Mouse (Mus musculus) heart, embryonic 14.5 days (tissue): ENCODE measurements around the gene Olfr318. TPM values are rescaled to one million over a fixed set of nuclear protein-coding genes. Genes with fewer than 3 reads are reported as not detected.
"Not testable (repeated sequence)": the region's sequence is repeated elsewhere in the genome, so short reads cannot be mapped to it uniquely, and the experiment has no call there.

Experiments used
- ATAC-seq: fragments of 200-750 bp; cut with Nextera tagmentation; 2 replicates; pipeline ENCODE4 v1.8.0; 2017; ENCODE audit warnings: low read depth, moderate TSS enrichment; ENCODE audit not compliant: insufficient number of reproducible peaks, insufficient read depth, low FRiP score
- H3K27ac ChIP-seq, 2 experiments: fragments of 200-500 bp in 1 of 2; fragments of 300-500 bp in 1 of 2; sonication (generic) in 1 of 2; replicated peaks in 1 of 2; 2 replicates each; pipeline ENCODE4 v1.5.1; 2012 to 2014; ENCODE audit warnings: low read depth in 2 of 2, low read length in 2 of 2, control low read depth in 1 of 2, mild to moderate bottlenecking in 1 of 2, mixed read lengths in 1 of 2; ENCODE audit not compliant: control insufficient read depth in 1 of 2, insufficient read depth in 1 of 2
- H3K27me3 ChIP-seq: fragments of 300-500 bp; sonication (generic); 2 replicates; pipeline ENCODE4 v1.6.1; 2014; ENCODE audit warnings: mild to moderate bottlenecking, low read length, control low read depth; ENCODE audit not compliant: control insufficient read depth, insufficient read depth
- H3K36me3 ChIP-seq: fragments of 300-500 bp; sonication (generic); 2 replicates; pipeline ENCODE4 v1.6.1; 2014; ENCODE audit warnings: mild to moderate bottlenecking, control low read depth, low read length, mixed read lengths; ENCODE audit not compliant: control insufficient read depth, insufficient read depth
- H3K4me1 ChIP-seq, 2 experiments: fragments of 200-500 bp in 1 of 2; fragments of 300-500 bp in 1 of 2; sonication (generic) in 1 of 2; 2 replicates each; pipeline ENCODE4 v1.6.1; 2012 to 2014; ENCODE audit warnings: low read length in 2 of 2, control low read depth in 1 of 2, mixed read lengths in 1 of 2; ENCODE audit not compliant: control insufficient read depth in 2 of 2, insufficient read depth in 2 of 2
- H3K4me2 ChIP-seq: fragments of 300-500 bp; sonication (generic); 2 replicates; pipeline ENCODE4 v1.6.1; 2014; ENCODE audit warnings: mild to moderate bottlenecking, low read length
- H3K4me3 ChIP-seq, 2 experiments: fragments of 200-500 bp in 1 of 2; fragments of 300-500 bp in 1 of 2; sonication (generic) in 1 of 2; 2 replicates each; pipeline ENCODE4 v1.5.1; 2012 to 2014; ENCODE audit warnings: low read length in 2 of 2, mild to moderate bottlenecking in 2 of 2, control low read depth in 1 of 2, low read depth in 1 of 2, moderate library complexity in 1 of 2; ENCODE audit not compliant: control insufficient read depth in 1 of 2, insufficient read depth in 1 of 2
- H3K9ac ChIP-seq: fragments of 300-500 bp; sonication (generic); 2 replicates; pipeline ENCODE4 v1.6.1; 2014; ENCODE audit warnings: mild to moderate bottlenecking, low read length
- H3K9me3 ChIP-seq: fragments of 300-500 bp; sonication (generic); 2 replicates; pipeline ENCODE4 v1.6.1; 2016; ENCODE audit warnings: low read length, control low read depth; ENCODE audit not compliant: control insufficient read depth
- WGBS: fragments of 180-500 bp; shearing (Covaris S2); extraction: QIAGEN DNeasy Blood & Tissue Kit; methylation state at CpG from one replicate; pipeline ENCODE4 v1.1.7; 2014; 5-methylcytosine and 5-hydroxymethylcytosine counted together
- polyA plus RNA-seq: library from polyadenylated mRNA; unstranded; fragments of >200 nt; fragmentation: Nextera tagmentation; extraction: Ambion mirVana; gene quantifications from 2 replicates; pipeline ENCODE4 v1.2.1, GENCODE M21; 2014

The Olfr318 gene
- polyA plus RNA-seq = not detected in 2 replicates

DNA sequence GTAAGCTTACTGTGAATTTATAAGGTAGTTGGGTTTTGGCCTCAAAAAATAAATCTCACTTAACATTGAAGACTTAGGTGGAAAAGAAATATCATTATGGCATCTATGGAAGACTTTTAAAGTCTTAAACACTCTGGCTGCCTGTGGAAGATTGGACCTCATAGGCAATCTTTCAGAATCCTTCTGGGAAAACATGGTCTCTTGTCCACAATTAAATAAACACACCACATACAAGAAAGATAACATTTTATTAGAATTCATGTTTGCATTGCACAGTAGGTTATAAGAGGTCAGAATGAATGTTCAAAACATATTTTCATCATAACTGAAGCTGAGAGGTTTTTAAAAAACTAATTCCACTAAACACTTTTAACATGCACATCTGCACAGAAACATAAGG, at the start of gene Olfr318:
Gene Olfr318, minus strand, starts transcription at position 101 of the 400 bp plus-strand sequence.
- Histone ChIP-seq H3K9ac (no peak within 1 kb of the TSS), H3K9me3 (no peaks in the 10 kb centered on the region), H3K27ac (no peak within 1 kb of the TSS), H3K4me3 (no peak within 1 kb of the TSS), H3K4me2 (no peak within 1 kb of the TSS), H3K36me3 (no peaks in the 10 kb centered on the region), H3K4me1 (no peaks in the 10 kb centered on the region), H3K27me3 (no peaks in the 10 kb centered on the region)
- ATAC-seq = no peak

DNA sequence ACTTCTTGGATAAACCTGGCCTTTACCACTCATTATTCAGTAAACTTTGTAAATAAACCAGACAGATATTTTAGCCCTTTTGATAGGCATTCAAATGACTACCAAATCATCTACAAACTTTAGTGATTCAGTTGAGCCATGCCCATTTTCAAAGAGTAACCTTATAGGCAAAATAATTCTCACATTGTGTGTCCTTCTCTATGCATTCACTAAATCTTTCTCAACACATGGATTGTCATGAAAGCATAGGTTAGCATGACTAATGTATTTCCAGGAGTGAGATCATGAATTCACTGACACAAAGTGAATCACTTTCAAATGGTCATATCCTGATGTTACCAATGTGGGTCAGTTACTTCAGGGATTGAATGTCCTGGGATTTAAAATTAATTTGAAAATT, 49.1 kb upstream of the Olfr318 start, which contains the start of gene Olfr315:
Gene Olfr315, plus strand, starts transcription at position 301 of the 400 bp plus-strand sequence.
- no peak for ATAC-seq
- Histone ChIP-seq H3K4me3 (no peak within 1 kb of the TSS), H3K9me3 (no peaks in the 10 kb centered on the region), H3K4me2 (no peak within 1 kb of the TSS), H3K27ac (no peak within 1 kb of the TSS), H3K27me3 (no peaks in the 10 kb centered on the region), H3K9ac (no peak within 1 kb of the TSS), H3K4me1 (no peaks in the 10 kb centered on the region), H3K36me3 (no peaks in the 10 kb centered on the region)

DNA sequence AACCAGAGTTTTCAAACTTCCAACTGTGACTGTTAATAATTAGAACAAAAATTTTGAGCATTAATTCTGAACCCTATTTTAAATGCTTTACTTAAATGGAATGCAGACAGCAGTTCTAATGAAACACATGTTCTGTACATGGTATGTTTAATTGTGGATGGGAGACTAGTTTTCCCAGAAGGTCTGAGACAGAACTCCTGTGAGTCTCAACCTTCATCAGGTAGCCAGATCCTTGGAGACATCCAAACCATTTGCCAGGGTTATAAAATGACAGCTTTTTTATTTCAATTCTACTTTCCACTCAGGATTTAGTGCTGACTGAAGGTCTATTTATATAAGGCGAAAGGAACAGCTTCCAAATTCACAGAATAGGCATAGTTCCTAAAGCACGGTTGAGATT, 28.6 kb upstream of the Olfr318 start, which contains the start of gene Olfr316:
Gene Olfr316, plus strand, starts transcription at position 301 of the 400 bp plus-strand sequence.
- WGBS = 74% methylated on average over 2 of the region's 2 CpGs
- H3K4me3 ChIP-seq = no peak within 1 kb of the TSS
- H3K9me3 ChIP-seq = no peaks in the 10 kb centered on the region
- H3K27ac ChIP-seq = no peak within 1 kb of the TSS
- ATAC-seq = no peak
- no peaks in the 10 kb centered on the region for H3K4me1 ChIP-seq
- no peak within 1 kb of the TSS for H3K9ac ChIP-seq
- H3K36me3 ChIP-seq = no peaks in the 10 kb centered on the region
- H3K27me3 ChIP-seq = no peaks in the 10 kb centered on the region
- H3K4me2 ChIP-seq = no peak within 1 kb of the TSS

- WGBS = 83% methylated on average over 18 of the region's 18 CpGs
- not testable (repeated sequence) for H3K27ac ChIP-seq, H3K4me2 ChIP-seq, H3K4me1 ChIP-seq, H3K9ac ChIP-seq, H3K27me3 ChIP-seq, ATAC-seq, H3K36me3 ChIP-seq, H3K9me3 ChIP-seq, H3K4me3 ChIP-seq
These were observed 27.3 kb upstream of the Olfr318 start for GRCm38 (mm10) chr11:58751096-58751495.

GRCm38 (mm10) chr11:58738792-58739262, 15.0 kb upstream of the Olfr318 start, which contains the start of gene Olfr317:
Gene Olfr317 (minus strand): TSS chr11:58739212.
- Histone ChIP-seq H3K27me3 (no peaks in the 10 kb centered on the region), H3K36me3 (no peaks in the 10 kb centered on the region), H3K4me3 (no peak within 1 kb of the TSS), H3K9ac (no peak within 1 kb of the TSS), H3K4me2 (no peak within 1 kb of the TSS), H3K27ac (no peak within 1 kb of the TSS), H3K4me1 (no peaks in the 10 kb centered on the region), H3K9me3 (no peaks in the 10 kb centered on the region)
- 66% methylated on average over 4 of the region's 4 CpGs for WGBS
- no peak for ATAC-seq

DNA sequence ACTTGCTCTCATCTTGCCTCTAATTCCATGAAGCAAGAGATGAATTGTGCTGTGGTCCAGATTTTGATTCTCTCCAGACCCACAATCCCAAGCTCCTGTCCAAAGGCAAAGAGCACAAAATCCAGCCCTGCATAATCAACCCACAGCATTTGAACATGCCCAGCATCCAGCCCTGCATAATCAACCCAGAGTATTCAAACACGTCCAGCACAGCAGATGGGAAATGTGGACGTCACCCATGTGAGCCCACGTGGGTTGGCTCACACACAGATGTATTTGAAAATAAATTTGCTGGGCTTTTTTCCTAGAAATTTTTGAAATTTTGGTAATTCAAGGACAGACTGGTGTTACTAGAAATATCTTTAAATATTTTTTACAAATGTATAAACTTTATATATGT, 9.6 kb upstream of the Olfr318 start:
- ATAC-seq = no peak
- Histone ChIP-seq H3K9ac (no peak overlapping the region), H3K36me3 (no peaks in the 10 kb centered on the region), H3K4me1 (no peaks in the 10 kb centered on the region), H3K4me3 (no peak overlapping the region), H3K4me2 (no peak overlapping the region), H3K9me3 (no peaks in the 10 kb centered on the region), H3K27me3 (no peaks in the 10 kb centered on the region), H3K27ac (no peak overlapping the region)
- 54% methylated on average over 3 of the region's 3 CpGs for WGBS

GRCm38 (mm10) chr11:58727896-58728650, 4.3 kb upstream of the Olfr318 start:
- not testable (repeated sequence) for H3K4me1 ChIP-seq
- WGBS = 84% methylated on average over 6 of the region's 6 CpGs

GRCm38 (mm10) chr11:58719701-58720100, 4.1 kb downstream of the Olfr318 start:
- H3K9me3 ChIP-seq = no peaks in the 10 kb centered on the region

More at GRCm38 (mm10) chr11:58727896-58728650, 4.3 kb upstream of the Olfr318 start:
- not testable (repeated sequence) for H3K27ac ChIP-seq, H3K4me3 ChIP-seq, H3K9ac ChIP-seq, H3K27me3 ChIP-seq, ATAC-seq, H3K36me3 ChIP-seq, H3K4me2 ChIP-seq, H3K9me3 ChIP-seq

More at GRCm38 (mm10) chr11:58719701-58720100, 4.1 kb downstream of the Olfr318 start:
- Histone ChIP-seq H3K4me3 (no peak overlapping the region), H3K27me3 (no peaks in the 10 kb centered on the region), H3K36me3 (no peaks in the 10 kb centered on the region), H3K4me2 (no peak overlapping the region), H3K4me1 (no peaks in the 10 kb centered on the region), H3K27ac (no peak overlapping the region), H3K9ac (no peak overlapping the region)
- no peak for ATAC-seq
- WGBS = 79% methylated on average over 4 of the region's 4 CpGs
